ENCODE assay signal across 19 mouse cellular contexts in the genomic region with DNA sequence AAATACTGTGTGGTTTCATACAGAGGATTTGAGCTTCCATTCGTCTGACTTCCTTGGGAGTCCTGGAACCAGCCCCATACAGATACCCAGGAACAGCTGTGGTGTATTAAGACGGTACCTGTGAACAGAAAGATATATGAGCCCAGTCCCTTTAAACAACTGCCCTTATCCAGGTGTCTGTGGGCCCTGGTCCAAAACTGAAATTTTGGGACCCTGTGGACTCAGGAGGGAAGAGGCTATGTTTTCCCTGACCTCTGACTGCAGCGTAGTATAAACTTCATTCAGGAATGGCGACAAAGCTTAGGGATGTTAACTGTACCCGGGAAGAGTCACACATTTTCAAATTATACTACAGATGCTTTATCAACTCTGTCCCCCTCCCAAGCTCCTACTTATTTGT. TPM values are rescaled to one million over a fixed set of nuclear protein-coding genes. Genes with fewer than 3 reads are reported as not detected.
DNase-seq lines count a peak whose midpoint lies in the region; ATAC-seq and TF ChIP-seq lines count a peak whose summit lies in the region.
"Had no signal": no experiment of that assay in that cellular context is flagged by ENCODE, and none has a peak within 500 bp of the region (broad histone marks: within the 10 kb centered on the region; RNA-seq: fewer than 3 reads in every experiment).

No protein-coding gene starts in this region.

- TF ChIP-seq POLR2A in bone marrow macrophage, adult 2 months (IDR thresholded peaks at IDR 0.05; ENCODE audit: borderline replicate concordance, low read depth, low read length): no peak
- no peak for TF ChIP-seq POLR2A in myocyte (IDR thresholded peaks at IDR 0.05; ENCODE audit: insufficient read length, low read depth)

- no peak for TF ChIP-seq CTCF in gastrocnemius, adult 2 months (IDR thresholded peaks at IDR 0.05)
- no peak for TF ChIP-seq CTCF in bone marrow macrophage, adult 2 months (IDR thresholded peaks at IDR 0.05; ENCODE audit: low read depth, low read length)

- no peaks in the 10 kb centered on the region for H3K9me3 ChIP-seq in liver, embryonic 15.5 days (replicated peaks)
- no peaks in the 10 kb centered on the region for H3K9me3 ChIP-seq in liver, embryonic 12.5 days (replicated peaks)
- H3K9me3 ChIP-seq: hindbrain, embryonic 12.5 days; midbrain, embryonic 15.5 days had no signal

- no peak overlapping the region for H3K9ac ChIP-seq in liver, embryonic 15.5 days
- H3K9ac ChIP-seq in liver, embryonic 12.5 days: no peak overlapping the region
- H3K9ac ChIP-seq: hindbrain, embryonic 12.5 days; midbrain, embryonic 15.5 days had no signal

- H3K79me2 ChIP-seq in myocyte (ENCODE audit: control insufficient read depth, insufficient read depth): no peaks in the 10 kb centered on the region

- no peak overlapping the region for H3K4me3 ChIP-seq in gastrocnemius, adult 2 months
- no peak overlapping the region for H3K4me3 ChIP-seq in liver, embryonic 15.5 days (replicated peaks)
- H3K4me3 ChIP-seq in liver, embryonic 12.5 days: no peak overlapping the region
- no peak overlapping the region for H3K4me3 ChIP-seq in bone marrow macrophage, adult 2 months (ENCODE audit: insufficient read depth, low read length)
- no peak overlapping the region for H3K4me3 ChIP-seq in myocyte
- H3K4me3 ChIP-seq: hindbrain, embryonic 12.5 days; layer of hippocampus, adult 2 months; midbrain, embryonic 15.5 days had no signal

- H3K27me3 ChIP-seq in liver, embryonic 15.5 days: no peaks in the 10 kb centered on the region
- no peaks in the 10 kb centered on the region for H3K27me3 ChIP-seq in liver, embryonic 12.5 days (replicated peaks)
- H3K27me3 ChIP-seq in myocyte (ENCODE audit: control insufficient read depth, insufficient read depth, insufficient read length): no peaks in the 10 kb centered on the region
- H3K27me3 ChIP-seq: hindbrain, embryonic 12.5 days; midbrain, embryonic 15.5 days; Patski had no signal

- H3K4me2 ChIP-seq in liver, embryonic 15.5 days: peak overlapping the region; percentile 65; the same call in 1 of the 2 replicates
- H3K4me2 ChIP-seq in liver, embryonic 12.5 days: no peak overlapping the region
- H3K4me2 ChIP-seq in myocyte (ENCODE audit: low read depth): peak overlapping the region; percentile 67
- H3K4me2 ChIP-seq: hindbrain, embryonic 12.5 days; midbrain, embryonic 15.5 days had no signal

- H3K4me1 ChIP-seq in liver, embryonic 15.5 days (replicated peaks): peaks cover 31% of the 10 kb centered on the region
- peaks cover 25% of the 10 kb centered on the region; the same call in 1 of the 2 replicates for H3K4me1 ChIP-seq in liver, embryonic 12.5 days
- H3K4me1 ChIP-seq in bone marrow macrophage, adult 2 months (ENCODE audit: control insufficient read depth, insufficient read depth, low read length): peaks cover 31% of the 10 kb centered on the region
- H3K4me1 ChIP-seq: hindbrain, embryonic 12.5 days; midbrain, embryonic 15.5 days had no signal

- intact Hi-C loops in gastrocnemius, adult 2 months (cut with DNase I): loop anchor here (5.0 kb wide), 1 partner anchor 57 kb away; no protein-coding TSS in a partner anchor

- H3K27ac ChIP-seq in gastrocnemius, adult 2 months: peak overlapping the region; percentile 86
- H3K27ac ChIP-seq in liver, embryonic 15.5 days (replicated peaks): no peak overlapping the region
- no peak overlapping the region for H3K27ac ChIP-seq in liver, embryonic 12.5 days
- peak overlapping the region; percentile 71; the same call in 1 of the 2 replicates for H3K27ac ChIP-seq in bone marrow macrophage, adult 2 months (ENCODE audit: insufficient read depth, low read depth, low read length)
- H3K27ac ChIP-seq: hindbrain, embryonic 12.5 days; midbrain, embryonic 15.5 days had no signal

- H3K36me3 ChIP-seq in liver, embryonic 15.5 days (replicated peaks): no peaks in the 10 kb centered on the region
- no peaks in the 10 kb centered on the region for H3K36me3 ChIP-seq in liver, embryonic 12.5 days
- H3K36me3 ChIP-seq in myocyte (ENCODE audit: control insufficient read depth, insufficient read depth): no peaks in the 10 kb centered on the region
- H3K36me3 ChIP-seq: hindbrain, embryonic 12.5 days; midbrain, embryonic 15.5 days had no signal

- 71% methylated on average over 5 of the region's 5 CpGs for WGBS in liver, embryonic 15.5 days (ENCODE audit: insufficient replicate concordance)
- 81% methylated on average over 5 of the region's 5 CpGs for WGBS in liver, embryonic 12.5 days (ENCODE audit: insufficient replicate concordance)

- no peak for ATAC-seq in liver, embryonic 15.5 days (ENCODE audit: insufficient read depth)
- ATAC-seq in liver, embryonic 12.5 days: no peak
- ATAC-seq: forebrain, embryonic 14.5 days; midbrain, embryonic 15.5 days had no signal

- H3ac ChIP-seq in myocyte (ENCODE audit: control insufficient read depth, insufficient read length): no peak overlapping the region

- DNase-seq in gastrocnemius, adult 2 months: no peak
- DNase-seq in gastrocnemius, postnatal 4 days (ENCODE audit: low spot score in 2 of 2): no peak
- no peak for DNase-seq in embryo, embryonic 9.5 days (ENCODE audit: extremely low spot score)
- DNase-seq in right cerebral cortex, postnatal 14 days: no peak
- DNase-seq: adrenal gland, postnatal 10 days; cerebellum, adult 11 months; cerebellum, postnatal 10 days; layer of hippocampus, postnatal 36 days; lung, adult 2 months; right cerebral cortex, postnatal 4 days had no signal

TF ChIP-seq in myocyte, 11 proteins besides CTCF, POLR2A, EP300 and RAD21:
- no peak for TF ChIP-seq MYOG (IDR thresholded peaks at IDR 0.05; ENCODE audit: control insufficient read depth in 1 of 3, insufficient read depth in 1 of 3, insufficient read length in 2 of 3, low read depth in 2 of 3)
- no peak for TF ChIP-seq MYOD1 (IDR thresholded peaks at IDR 0.05; ENCODE audit: control insufficient read depth in 1 of 3, insufficient read length in 2 of 3, low read depth in 2 of 3)
- no peak for TF ChIP-seq SRF (IDR thresholded peaks at IDR 0.05; ENCODE audit: control insufficient read depth, insufficient read length, low read depth)
TF ChIP-seq in myocyte: peak in this region for 0.

RNA-seq across cellular contexts. Expression of gene Zfp281, which starts 59.8 kb away (rescaled TPM):
- 10 to 100 TPM; 10.1 to 15.0 TPM for total RNA-seq in gastrocnemius, adult 2 months (2021)
- 10 to 100 TPM; 10.8 to 12.0 TPM for total RNA-seq in gastrocnemius, postnatal 4 days (2021)
- polyA plus RNA-seq in liver, embryonic 15.5 days (2015; fragmentation: Nextera tagmentation; extraction: Ambion mirVana): 6.0 and 6.6 TPM in 2 replicates
- 11.9 and 12.3 TPM in 2 replicates for polyA plus RNA-seq in liver, embryonic 12.5 days (2016; fragmentation: Nextera tagmentation; extraction: Ambion mirVana)
- polyA plus RNA-seq in bone marrow macrophage, adult 2 months (2012; ENCODE audit: insufficient read depth, insufficient read length, missing spikeins): 13.2 and 14.8 TPM in 2 replicates
- polyA plus RNA-seq in myocyte (2012; fragmentation: generic; extraction: Trizol): 4.0 TPM

Comparison
In these comparisons a context has a peak if more than half of its experiments do, and no peak if none do; other contexts are left out.
1. H3K27ac ChIP-seq: peak in gastrocnemius, adult 2 months (single experiment) and bone marrow macrophage, adult 2 months (single experiment); none in liver, embryonic 15.5 days (single experiment) and liver, embryonic 12.5 days (single experiment).